Mouse (Mus musculus) bone marrow macrophage, adult 2 months (primary cell): Measurements from ENCODE around the gene Selenof.

Experiments
- CTCF ChIP-seq: IDR thresholded peaks from 2 replicates; pipeline ENCODE4 v1.5.1; 2012; ENCODE audit warnings: low read depth, mild to moderate bottlenecking, low read length, moderate library complexity
- POLR2A ChIP-seq: IDR thresholded peaks from 2 replicates; pipeline ENCODE4 v1.6.1; 2012; ENCODE audit warnings: mild to moderate bottlenecking, low read depth, low read length, borderline replicate concordance

DNA sequence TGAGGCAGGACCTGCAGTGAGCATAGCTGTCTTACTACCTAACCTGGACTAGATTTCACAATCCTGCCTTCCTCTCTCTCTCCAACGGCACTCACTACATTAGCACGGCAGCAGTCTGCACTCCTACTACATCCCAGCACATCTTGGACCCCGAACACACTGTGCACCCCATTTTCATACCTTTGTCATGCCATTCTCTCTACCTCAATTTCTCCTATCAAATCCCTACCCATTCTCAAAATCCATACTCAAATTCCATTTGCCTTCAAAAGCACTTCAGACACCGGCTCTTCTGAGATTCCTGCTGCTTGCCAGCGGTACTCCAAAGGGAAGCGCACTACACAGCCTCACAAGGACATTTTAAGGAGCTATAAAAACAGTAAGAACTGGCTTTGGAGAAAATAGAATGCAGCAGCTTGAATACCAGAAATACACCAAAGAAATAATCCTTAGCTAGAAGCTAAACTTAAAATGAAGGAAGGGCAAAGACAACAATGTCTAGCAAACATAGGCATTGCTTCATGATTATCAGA lies 28.1 kb upstream of the Selenof start:
- TF ChIP-seq CTCF (no peak), POLR2A (no peak)
